Comparison of ENCODE assay signal across 20 mouse cellular contexts in the genomic region with DNA sequence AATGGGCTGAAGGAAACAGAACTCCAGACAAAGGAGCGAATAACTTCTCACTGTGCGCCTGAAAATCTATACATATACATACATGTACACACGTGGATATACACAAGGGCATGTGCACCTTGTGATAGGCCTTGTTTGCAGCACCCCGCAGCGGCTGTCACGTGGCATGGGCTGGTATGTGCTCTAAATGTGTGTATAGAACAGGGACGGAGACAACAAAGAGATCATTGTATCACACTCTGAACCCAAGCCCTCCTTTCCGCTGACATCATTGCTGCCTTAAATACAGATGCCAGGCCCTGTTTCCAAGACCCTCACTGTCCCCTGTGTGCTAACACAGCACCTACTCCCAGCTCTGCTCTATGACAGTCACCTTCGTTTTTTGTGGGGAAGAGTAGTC. TPM values are rescaled to one million over a fixed set of nuclear protein-coding genes. Genes with fewer than 3 reads are reported as not detected.
DNase-seq lines count a peak whose midpoint lies in the region; ATAC-seq and TF ChIP-seq lines count a peak whose summit lies in the region.
"Had no signal": no experiment of that assay in that cellular context is flagged by ENCODE, and none has a peak within 500 bp of the region (broad histone marks: within the 10 kb centered on the region; RNA-seq: fewer than 3 reads in every experiment).

No protein-coding gene starts in this region.

- TF ChIP-seq CTCF in lung, postnatal 0 days (IDR thresholded peaks at IDR 0.05): no peak

- H3K9me3 ChIP-seq in heart, embryonic 12.5 days (replicated peaks): no peaks in the 10 kb centered on the region
- H3K9me3 ChIP-seq in heart, embryonic 11.5 days (replicated peaks; ENCODE audit: control insufficient read depth, low read length): no peaks in the 10 kb centered on the region
- H3K9me3 ChIP-seq in lung, embryonic 15.5 days: no peaks in the 10 kb centered on the region
- H3K9me3 ChIP-seq in lung, postnatal 0 days (ENCODE audit: low read length): no peaks in the 10 kb centered on the region
- H3K9me3 ChIP-seq in embryonic facial prominence, embryonic 11.5 days (replicated peaks; ENCODE audit: control insufficient read depth, low read length): no peaks in the 10 kb centered on the region
- no peaks in the 10 kb centered on the region for H3K9me3 ChIP-seq in forebrain, embryonic 15.5 days
- H3K9me3 ChIP-seq: G1E had no signal

- peaks cover 10% of the 10 kb centered on the region; the same call in 1 of the 2 replicates for H3K36me3 ChIP-seq in heart, embryonic 12.5 days
- no peaks in the 10 kb centered on the region for H3K36me3 ChIP-seq in heart, embryonic 11.5 days (ENCODE audit: control insufficient read depth, insufficient read depth, low read length)
- H3K36me3 ChIP-seq in lung, embryonic 15.5 days: peaks cover 18% of the 10 kb centered on the region
- H3K36me3 ChIP-seq in lung, postnatal 0 days (ENCODE audit: insufficient read depth, low read length): no peaks in the 10 kb centered on the region
- H3K36me3 ChIP-seq in embryonic facial prominence, embryonic 11.5 days (replicated peaks; ENCODE audit: control insufficient read depth, insufficient read depth, low read depth, low read length): peaks cover 7% of the 10 kb centered on the region
- no peaks in the 10 kb centered on the region for H3K36me3 ChIP-seq in forebrain, embryonic 15.5 days
- H3K36me3 ChIP-seq: G1E had no signal

- peak overlapping the region; percentile 40; the same call in 1 of the 2 replicates for H3K4me2 ChIP-seq in heart, embryonic 12.5 days
- no peak overlapping the region for H3K4me2 ChIP-seq in heart, embryonic 11.5 days
- H3K4me2 ChIP-seq in lung, embryonic 15.5 days: no peak overlapping the region
- H3K4me2 ChIP-seq in lung, postnatal 0 days (replicated peaks; ENCODE audit: low read depth, low read length): no peak overlapping the region
- H3K4me2 ChIP-seq in embryonic facial prominence, embryonic 11.5 days (ENCODE audit: low read depth, low read length): no peak overlapping the region
- H3K4me2 ChIP-seq in forebrain, embryonic 15.5 days (replicated peaks): no peak overlapping the region
- H3K4me2 ChIP-seq: liver, embryonic 11.5 days had no signal

- H3K27me3 ChIP-seq in heart, embryonic 12.5 days (replicated peaks): 0 out of 2 replicates have a peak, but pooled peaks cover 10% of the 10 kb centered on the region
- 0 out of 2 replicates have a peak, but pooled peaks cover 4% of the 10 kb centered on the region for H3K27me3 ChIP-seq in heart, embryonic 11.5 days (ENCODE audit: control insufficient read depth, insufficient read depth, low read length)
- H3K27me3 ChIP-seq in lung, embryonic 15.5 days: no peaks in the 10 kb centered on the region
- H3K27me3 ChIP-seq in lung, postnatal 0 days (replicated peaks; ENCODE audit: insufficient read depth, low read length): no peaks in the 10 kb centered on the region
- no peaks in the 10 kb centered on the region for H3K27me3 ChIP-seq in embryonic facial prominence, embryonic 11.5 days (ENCODE audit: control insufficient read depth, insufficient read depth, low read length)
- H3K27me3 ChIP-seq in forebrain, embryonic 15.5 days: no peaks in the 10 kb centered on the region

- H3K9ac ChIP-seq in heart, embryonic 12.5 days: no peak overlapping the region
- no peak overlapping the region for H3K9ac ChIP-seq in heart, embryonic 11.5 days (ENCODE audit: low read depth, low read length)
- H3K9ac ChIP-seq in lung, embryonic 15.5 days: no peak overlapping the region
- H3K9ac ChIP-seq in lung, postnatal 0 days (replicated peaks; ENCODE audit: low read depth): no peak overlapping the region
- H3K9ac ChIP-seq in embryonic facial prominence, embryonic 11.5 days (replicated peaks; ENCODE audit: low read length): no peak overlapping the region
- H3K9ac ChIP-seq in forebrain, embryonic 15.5 days (replicated peaks): no peak overlapping the region

- H3K4me3 ChIP-seq in heart, embryonic 12.5 days: peak overlapping the region; percentile 16; the same call in 1 of the 2 replicates
- H3K4me3 ChIP-seq in heart, embryonic 11.5 days (ENCODE audit: low read depth, low read length): no peak overlapping the region
- H3K4me3 ChIP-seq in lung, embryonic 15.5 days: no peak overlapping the region
- H3K4me3 ChIP-seq in lung, postnatal 0 days (ENCODE audit: low read depth, low read length): no peak overlapping the region
- H3K4me3 ChIP-seq in embryonic facial prominence, embryonic 11.5 days (ENCODE audit: low read depth, low read length): no peak overlapping the region
- no peak overlapping the region for H3K4me3 ChIP-seq in forebrain, embryonic 15.5 days

- TF ChIP-seq EP300 in lung, postnatal 0 days (IDR thresholded peaks at IDR 0.05): no peak

- H3K27ac ChIP-seq in heart, embryonic 12.5 days (ENCODE audit: poor library complexity, severe bottlenecking): peak overlapping the region; percentile 39
- H3K27ac ChIP-seq in heart, embryonic 11.5 days (ENCODE audit: low read depth, low read length): no peak overlapping the region
- peak overlapping the region; percentile 54 for H3K27ac ChIP-seq in lung, embryonic 15.5 days
- no peak overlapping the region for H3K27ac ChIP-seq in lung, postnatal 0 days (ENCODE audit: low read length)
- H3K27ac ChIP-seq in embryonic facial prominence, embryonic 11.5 days (replicated peaks; ENCODE audit: low read depth, low read length): no peak overlapping the region
- no peak overlapping the region for H3K27ac ChIP-seq in forebrain, embryonic 15.5 days (replicated peaks)
- H3K27ac ChIP-seq: stomach, postnatal 0 days had no signal

- ATAC-seq in heart, embryonic 12.5 days (ENCODE audit: insufficient number of reproducible peaks, low FRiP score): peak; percentile 18; the same call in 1 of the 2 replicates
- no peak for ATAC-seq in heart, embryonic 11.5 days (replicated peaks; ENCODE audit: insufficient number of reproducible peaks, low FRiP score, low TSS enrichment)
- no peak for ATAC-seq in lung, embryonic 15.5 days (ENCODE audit: borderline replicate concordance, extremely low read depth, low FRiP score, low TSS enrichment)
- ATAC-seq in lung, postnatal 0 days: no peak
- ATAC-seq in embryonic facial prominence, embryonic 11.5 days (replicated peaks; ENCODE audit: insufficient number of reproducible peaks, low FRiP score, low TSS enrichment, low read depth): no peak
- ATAC-seq in forebrain, embryonic 15.5 days (replicated peaks): peak; percentile 39; the same call in 1 of the 2 replicates
- ATAC-seq: activated CD4-positive, CD25-positive, alpha-beta regulatory T cell, adult 4 months; intestine, postnatal 0 days had no signal

- DNase-seq in lung, postnatal 0 days (ENCODE audit: low spot score): no peak
- peak; percentile 36 for DNase-seq in embryonic facial prominence, embryonic 11.5 days (ENCODE audit: low spot score)
- no peak for DNase-seq in cerebellum, postnatal 10 days
- no peak for DNase-seq in layer of hippocampus, postnatal 10 days (ENCODE audit: low spot score in 2 of 2)
- DNase-seq: cerebellum, adult 2 months; gastrocnemius, postnatal 14 days; kidney, postnatal 14 days; lung, postnatal 36 days; thymus, postnatal 4 days had no signal

- peaks cover 17% of the 10 kb centered on the region for H3K4me1 ChIP-seq in heart, embryonic 12.5 days (replicated peaks)
- peaks cover 9% of the 10 kb centered on the region; the same call in 1 of the 2 replicates for H3K4me1 ChIP-seq in heart, embryonic 11.5 days (ENCODE audit: control insufficient read depth, insufficient read depth, low read length)
- H3K4me1 ChIP-seq in lung, embryonic 15.5 days: peaks cover 30% of the 10 kb centered on the region
- H3K4me1 ChIP-seq in lung, postnatal 0 days (ENCODE audit: insufficient read depth, low read depth, low read length): no peaks in the 10 kb centered on the region
- no peaks in the 10 kb centered on the region; the same call in 1 of the 2 replicates for H3K4me1 ChIP-seq in embryonic facial prominence, embryonic 11.5 days (ENCODE audit: control insufficient read depth, insufficient read depth, low read length)
- peaks cover 28% of the 10 kb centered on the region for H3K4me1 ChIP-seq in forebrain, embryonic 15.5 days

- 63% methylated on average over 9 of the region's 9 CpGs for WGBS in heart, embryonic 12.5 days
- 64% methylated on average over 9 of the region's 9 CpGs for WGBS in heart, embryonic 11.5 days (ENCODE audit: insufficient replicate concordance)
- WGBS in lung, embryonic 15.5 days: 59% methylated on average over 9 of the region's 9 CpGs
- WGBS in lung, postnatal 0 days: 64% methylated on average over 9 of the region's 9 CpGs
- WGBS in embryonic facial prominence, embryonic 11.5 days: 48% methylated on average over 9 of the region's 9 CpGs
- 39% methylated on average over 9 of the region's 9 CpGs for WGBS in forebrain, embryonic 15.5 days

RNA-seq across cellular contexts. Expression of a gene that starts 12.3 kb away (rescaled TPM):
- 0.30 TPM in 1 of 2 replicates, not detected in the other for polyA plus RNA-seq in heart, embryonic 12.5 days (2016; fragmentation: Nextera tagmentation; extraction: Ambion mirVana)
- 0.24 TPM in 1 of 2 replicates, not detected in the other for polyA plus RNA-seq in heart, embryonic 11.5 days (2014; fragmentation: Nextera tagmentation; extraction: Ambion mirVana)
- not detected in 2 replicates for polyA plus RNA-seq in lung, embryonic 15.5 days (2015; fragmentation: Nextera tagmentation; extraction: Ambion mirVana)
- not detected in 2 replicates for polyA plus RNA-seq in lung, postnatal 0 days (2015; fragmentation: Nextera tagmentation; extraction: Ambion mirVana)
- polyA plus RNA-seq in embryonic facial prominence, embryonic 11.5 days (2014; fragmentation: Nextera tagmentation; extraction: Ambion mirVana): not detected in 2 replicates
- not detected in 2 replicates for polyA plus RNA-seq in forebrain, embryonic 15.5 days (2015; fragmentation: Nextera tagmentation; extraction: Ambion mirVana)
- total RNA-seq in layer of hippocampus, postnatal 10 days (2021): not detected
- total RNA-seq: G1E; gastrocnemius, postnatal 14 days; heart, postnatal 25 days had no signal
- polyA plus RNA-seq: activated CD4-positive, CD25-positive, alpha-beta regulatory T cell, adult 4 months; C2C12; cerebellum, adult 2 months; G1E; intestine, postnatal 0 days; liver, embryonic 11.5 days; stomach, postnatal 0 days had no signal

RNA-seq across cellular contexts. Expression of a gene that starts 19.1 kb away (rescaled TPM):
- 404 and 446 TPM in 2 replicates for polyA plus RNA-seq in heart, embryonic 12.5 days (2016; fragmentation: Nextera tagmentation; extraction: Ambion mirVana)
- 129 and 157 TPM in 2 replicates for polyA plus RNA-seq in heart, embryonic 11.5 days (2014; fragmentation: Nextera tagmentation; extraction: Ambion mirVana)
- polyA plus RNA-seq in lung, embryonic 15.5 days (2015; fragmentation: Nextera tagmentation; extraction: Ambion mirVana): 1,191 and 1,256 TPM in 2 replicates
- polyA plus RNA-seq in lung, postnatal 0 days (2015; fragmentation: Nextera tagmentation; extraction: Ambion mirVana): 464 and 478 TPM in 2 replicates
- 93.8 and 109 TPM in 2 replicates for polyA plus RNA-seq in embryonic facial prominence, embryonic 11.5 days (2014; fragmentation: Nextera tagmentation; extraction: Ambion mirVana)
- polyA plus RNA-seq in forebrain, embryonic 15.5 days (2015; fragmentation: Nextera tagmentation; extraction: Ambion mirVana): 40.2 and 40.5 TPM in 2 replicates
- total RNA-seq in layer of hippocampus, postnatal 10 days (2021): 10 to 100 TPM; 60.6 to 66.1 TPM
- polyA plus RNA-seq: G1E had no signal

RNA-seq across cellular contexts. Expression of a gene that starts 21.0 kb away (rescaled TPM):
- 20.6 and 26.6 TPM in 2 replicates for polyA plus RNA-seq in heart, embryonic 12.5 days (2016; fragmentation: Nextera tagmentation; extraction: Ambion mirVana)
- 24.7 and 25.3 TPM in 2 replicates for polyA plus RNA-seq in heart, embryonic 11.5 days (2014; fragmentation: Nextera tagmentation; extraction: Ambion mirVana)
- polyA plus RNA-seq in lung, embryonic 15.5 days (2015; fragmentation: Nextera tagmentation; extraction: Ambion mirVana): 0.69 and 0.96 TPM in 2 replicates
- polyA plus RNA-seq in lung, postnatal 0 days (2015; fragmentation: Nextera tagmentation; extraction: Ambion mirVana): 0.33 and 0.55 TPM in 2 replicates
- polyA plus RNA-seq in embryonic facial prominence, embryonic 11.5 days (2014; fragmentation: Nextera tagmentation; extraction: Ambion mirVana): 0.38 and 0.84 TPM in 2 replicates
- polyA plus RNA-seq in forebrain, embryonic 15.5 days (2015; fragmentation: Nextera tagmentation; extraction: Ambion mirVana): not detected in 2 replicates
- under 1 TPM; 0.66 to 0.78 TPM for total RNA-seq in layer of hippocampus, postnatal 10 days (2021)
- polyA plus RNA-seq: G1E had no signal

RNA-seq across cellular contexts. Expression of a gene that starts 35.7 kb away (rescaled TPM):
- polyA plus RNA-seq in heart, embryonic 12.5 days (2016; fragmentation: Nextera tagmentation; extraction: Ambion mirVana): 10.4 and 12.2 TPM in 2 replicates
- 11.4 and 16.3 TPM in 2 replicates for polyA plus RNA-seq in heart, embryonic 11.5 days (2014; fragmentation: Nextera tagmentation; extraction: Ambion mirVana)
- 8.8 and 9.3 TPM in 2 replicates for polyA plus RNA-seq in lung, embryonic 15.5 days (2015; fragmentation: Nextera tagmentation; extraction: Ambion mirVana)
- polyA plus RNA-seq in lung, postnatal 0 days (2015; fragmentation: Nextera tagmentation; extraction: Ambion mirVana): 9.8 and 11.5 TPM in 2 replicates
- polyA plus RNA-seq in embryonic facial prominence, embryonic 11.5 days (2014; fragmentation: Nextera tagmentation; extraction: Ambion mirVana): 9.9 and 10.5 TPM in 2 replicates
- polyA plus RNA-seq in forebrain, embryonic 15.5 days (2015; fragmentation: Nextera tagmentation; extraction: Ambion mirVana): 23.0 and 23.9 TPM in 2 replicates
- 100 to 1,000 TPM; 501 TPM for total RNA-seq in layer of hippocampus, postnatal 10 days (2021)

RNA-seq across cellular contexts. Expression of a gene that starts 54.6 kb away (rescaled TPM):
- 14.8 and 16.5 TPM in 2 replicates for polyA plus RNA-seq in heart, embryonic 12.5 days (2016; fragmentation: Nextera tagmentation; extraction: Ambion mirVana)
- polyA plus RNA-seq in heart, embryonic 11.5 days (2014; fragmentation: Nextera tagmentation; extraction: Ambion mirVana): 16.0 and 16.3 TPM in 2 replicates
- 17.1 and 17.4 TPM in 2 replicates for polyA plus RNA-seq in lung, embryonic 15.5 days (2015; fragmentation: Nextera tagmentation; extraction: Ambion mirVana)
- polyA plus RNA-seq in lung, postnatal 0 days (2015; fragmentation: Nextera tagmentation; extraction: Ambion mirVana): 5.4 and 5.8 TPM in 2 replicates
- polyA plus RNA-seq in embryonic facial prominence, embryonic 11.5 days (2014; fragmentation: Nextera tagmentation; extraction: Ambion mirVana): 31.1 and 33.9 TPM in 2 replicates
- polyA plus RNA-seq in forebrain, embryonic 15.5 days (2015; fragmentation: Nextera tagmentation; extraction: Ambion mirVana): 120 and 123 TPM in 2 replicates
- total RNA-seq in layer of hippocampus, postnatal 10 days (2021): 100 to 1,000 TPM; 107 TPM

Comparison
In these comparisons a context has a peak if more than half of its experiments do, and no peak if none do; other contexts are left out.
1. ATAC-seq: peak in heart, embryonic 12.5 days (single experiment) and forebrain, embryonic 15.5 days (single experiment); none in heart, embryonic 11.5 days (single experiment), lung, embryonic 15.5 days (single experiment), lung, postnatal 0 days (single experiment) and embryonic facial prominence, embryonic 11.5 days (single experiment).
2. H3K27ac ChIP-seq: peak in heart, embryonic 12.5 days (single experiment) and lung, embryonic 15.5 days (single experiment); none in heart, embryonic 11.5 days (single experiment), lung, postnatal 0 days (single experiment), embryonic facial prominence, embryonic 11.5 days (single experiment) and forebrain, embryonic 15.5 days (single experiment).
3. RNA of a gene that starts 21.0 kb away (polyA plus RNA-seq): 24.7 to 25.3 TPM in heart, embryonic 11.5 days and 20.6 to 26.6 TPM in heart, embryonic 12.5 days; 0.38 to 0.84 TPM in embryonic facial prominence, embryonic 11.5 days, 0.69 to 0.96 TPM in lung, embryonic 15.5 days, 0.33 to 0.55 TPM in lung, postnatal 0 days and not detected in forebrain, embryonic 15.5 days; every median in the first group is over 10 times any median in the second.